28 mouse cellular contexts compared by ENCODE assay signal in the genomic region with DNA sequence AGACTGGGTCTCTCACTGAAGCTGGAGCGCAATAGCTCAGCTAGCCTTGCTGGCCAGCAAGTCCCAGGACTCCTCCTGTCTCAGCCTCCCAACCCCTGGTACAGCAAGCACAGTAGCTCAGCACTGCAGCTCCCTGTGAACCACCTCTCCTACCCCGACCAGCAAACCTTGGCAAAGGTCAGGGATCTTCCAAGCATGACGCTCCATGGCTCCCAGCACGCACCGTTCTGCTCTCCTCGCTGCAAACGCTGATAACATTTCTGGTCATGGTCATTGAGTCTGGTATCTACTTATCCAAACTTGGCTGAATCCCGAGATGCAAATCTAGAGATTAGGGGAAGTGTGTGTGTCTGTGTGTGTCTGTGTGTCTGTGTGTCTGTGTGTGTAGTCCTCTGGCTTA. TPM values are rescaled to one million over a fixed set of nuclear protein-coding genes. Genes with fewer than 3 reads are reported as not detected.
A peak's percentile ranks its signal among the peaks of the same experiment; 100 is the strongest.
DNase-seq lines count a peak whose midpoint lies in the region; ATAC-seq lines count a peak whose summit lies in the region.
"Had no signal": no experiment of that assay in that cellular context is flagged by ENCODE, and none has a peak within 500 bp of the region (broad histone marks: within the 10 kb centered on the region; RNA-seq: fewer than 3 reads in every experiment).

No protein-coding gene starts in this region.

- peak overlapping the region; percentile 73 for H3K4me2 ChIP-seq in embryonic facial prominence, embryonic 15.5 days (replicated peaks)
- H3K4me2 ChIP-seq in hindbrain, embryonic 12.5 days (replicated peaks): no peak overlapping the region
- H3K4me2 ChIP-seq: intestine, embryonic 15.5 days; liver, embryonic 11.5 days had no signal

- peak; percentile 48 for DNase-seq in adrenal gland, postnatal 14 days
- no peak for DNase-seq in adrenal gland, adult 18-20 months (ENCODE audit: low spot score in 2 of 2)
- peak; percentile 9 for DNase-seq in ovary, adult 18-20 months (ENCODE audit: low spot score)
- no peak for DNase-seq in ovary, postnatal 36 days (ENCODE audit: low spot score)
- peak; percentile 34 to 56 for DNase-seq in kidney, postnatal 36 days
- DNase-seq in layer of hippocampus, adult 11-12 months (ENCODE audit: low spot score): no peak
- DNase-seq: cerebellum, adult 2 months; cerebellum, postnatal 25 days; gastrocnemius, postnatal 10 days; lung, adult 18-20 months; lung, postnatal 10 days; midbrain, embryonic 14.5 days; retina, postnatal 1 day; right cerebral cortex, postnatal 25 days; spleen, adult 18-20 months; thymus, postnatal 14 days had no signal

- H3K27ac ChIP-seq in embryonic facial prominence, embryonic 15.5 days (replicated peaks): 0 out of 2 replicates have a peak overlapping the region, but pooled peaks have one; percentile 36
- H3K27ac ChIP-seq in hindbrain, embryonic 12.5 days: no peak overlapping the region
- H3K27ac ChIP-seq: forebrain, embryonic 10.5 days; heart, embryonic 10.5 days; intestine, embryonic 15.5 days; limb, embryonic 12.5 days had no signal

- H3K4me1 ChIP-seq in embryonic facial prominence, embryonic 15.5 days: peaks cover 35% of the 10 kb centered on the region
- peaks cover 17% of the 10 kb centered on the region for H3K4me1 ChIP-seq in hindbrain, embryonic 12.5 days

- H3K9ac ChIP-seq in embryonic facial prominence, embryonic 15.5 days: no peak overlapping the region
- no peak overlapping the region for H3K9ac ChIP-seq in hindbrain, embryonic 12.5 days
- H3K9ac ChIP-seq: intestine, embryonic 15.5 days; limb, embryonic 12.5 days had no signal

- no peaks in the 10 kb centered on the region for H3K9me3 ChIP-seq in embryonic facial prominence, embryonic 15.5 days (replicated peaks)
- H3K9me3 ChIP-seq in hindbrain, embryonic 12.5 days (replicated peaks): no peaks in the 10 kb centered on the region
- H3K9me3 ChIP-seq: forebrain, embryonic 10.5 days; heart, embryonic 10.5 days; intestine, embryonic 15.5 days; limb, embryonic 12.5 days had no signal

- 0 out of 2 replicates have a peak, but pooled peaks cover 15% of the 10 kb centered on the region for H3K36me3 ChIP-seq in embryonic facial prominence, embryonic 15.5 days
- no peaks in the 10 kb centered on the region for H3K36me3 ChIP-seq in hindbrain, embryonic 12.5 days
- H3K36me3 ChIP-seq: G1E; intestine, embryonic 15.5 days had no signal

- no peak for ATAC-seq in embryonic facial prominence, embryonic 15.5 days (ENCODE audit: insufficient number of reproducible peaks, low FRiP score, low TSS enrichment, low read depth)
- no peak for ATAC-seq in hindbrain, embryonic 12.5 days (ENCODE audit: low FRiP score)
- ATAC-seq: forebrain, embryonic 16.5 days; hindbrain, embryonic 16.5 days; intestine, embryonic 15.5 days had no signal

- H3K4me3 ChIP-seq in embryonic facial prominence, embryonic 15.5 days (replicated peaks): 0 out of 2 replicates have a peak overlapping the region, but pooled peaks have one; percentile 79
- no peak overlapping the region for H3K4me3 ChIP-seq in hindbrain, embryonic 12.5 days
- H3K4me3 ChIP-seq: forebrain, embryonic 10.5 days; heart, embryonic 10.5 days; intestine, embryonic 15.5 days had no signal

- WGBS in embryonic facial prominence, embryonic 15.5 days: 75% methylated on average over 8 of the region's 8 CpGs
- 84% methylated on average over 8 of the region's 8 CpGs for WGBS in hindbrain, embryonic 12.5 days

- H3K27me3 ChIP-seq in embryonic facial prominence, embryonic 15.5 days: peaks cover 3% of the 10 kb centered on the region; the same call in 1 of the 2 replicates
- peaks cover 37% of the 10 kb centered on the region for H3K27me3 ChIP-seq in hindbrain, embryonic 12.5 days
- H3K27me3 ChIP-seq: limb, embryonic 12.5 days had no signal

RNA-seq across cellular contexts. Expression of a gene that starts 2.9 kb away (rescaled TPM):
- total RNA-seq in adrenal gland, postnatal 14 days (2021): 3.3 and 5.6 TPM in 2 replicates
- total RNA-seq in adrenal gland, adult 18-20 months (2021): under 1 TPM in 1 of 2 experiments, not detected in 1; 0.60 TPM
- 247 and 258 TPM in 2 replicates for polyA plus RNA-seq in embryonic facial prominence, embryonic 15.5 days (2015; fragmentation: Nextera tagmentation; extraction: Ambion mirVana)
- 115 and 124 TPM in 2 replicates for polyA plus RNA-seq in hindbrain, embryonic 12.5 days (2016; fragmentation: Nextera tagmentation; extraction: Ambion mirVana)
- total RNA-seq: granulocyte monocyte progenitor cell, adult 5-6 weeks; hematopoietic stem cell, adult 5-6 weeks had no signal
- polyA plus RNA-seq: G1E had no signal

RNA-seq across cellular contexts. Expression of a gene that starts 27.8 kb away (rescaled TPM):
- 24.9 and 26.4 TPM in 2 replicates for total RNA-seq in adrenal gland, postnatal 14 days (2021)
- total RNA-seq in adrenal gland, adult 18-20 months (2021): 10 to 100 TPM; 26.0 to 34.6 TPM
- polyA plus RNA-seq in embryonic facial prominence, embryonic 15.5 days (2015; fragmentation: Nextera tagmentation; extraction: Ambion mirVana): 76.5 and 104 TPM in 2 replicates
- polyA plus RNA-seq in hindbrain, embryonic 12.5 days (2016; fragmentation: Nextera tagmentation; extraction: Ambion mirVana): 94.9 and 106 TPM in 2 replicates

Comparison
In these comparisons a context has a peak if more than half of its experiments do, and no peak if none do; other contexts are left out.
1. DNase-seq: peak in adrenal gland, postnatal 14 days (single experiment), ovary, adult 18-20 months (single experiment) and kidney, postnatal 36 days (2 of 2); none in adrenal gland, adult 18-20 months (0 of 2), ovary, postnatal 36 days (single experiment) and layer of hippocampus, adult 11-12 months (single experiment).